ENCODE assay signal across 9 mouse cellular contexts in the genomic region with DNA sequence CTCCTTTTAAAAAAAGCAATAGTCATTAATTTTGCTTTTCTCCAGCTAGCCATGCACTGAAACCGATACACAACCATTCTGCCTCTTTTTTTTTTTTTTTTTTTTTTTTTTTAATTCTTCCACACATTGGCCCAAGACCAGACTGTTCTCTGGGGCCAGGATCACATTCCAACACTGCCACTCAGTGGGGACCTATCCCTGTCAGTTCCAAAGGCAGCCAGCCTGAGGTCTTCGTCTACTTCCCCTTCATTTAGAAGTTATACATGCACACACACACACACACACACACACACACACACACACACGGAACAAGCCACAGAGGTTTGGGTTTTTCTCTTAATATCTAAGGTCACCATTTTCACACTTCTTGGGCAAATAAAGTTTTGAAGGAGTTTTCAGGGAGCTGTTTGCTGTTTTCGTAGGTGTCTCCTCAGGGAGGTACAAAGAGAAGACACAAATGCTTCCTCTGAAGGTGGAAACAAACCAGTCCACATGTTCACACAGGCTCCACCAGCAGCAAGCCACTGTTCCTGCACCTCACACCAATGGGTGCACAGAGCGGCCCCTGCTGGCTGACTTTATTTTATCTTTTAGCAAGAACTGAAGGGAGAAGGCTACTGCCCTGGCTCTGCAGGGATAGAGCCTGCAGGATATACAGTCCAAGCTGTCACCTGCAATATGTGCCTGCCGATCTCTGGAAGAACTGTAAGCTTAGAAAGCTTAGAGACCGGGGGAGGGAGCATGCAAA.
DNase-seq lines count a peak whose midpoint lies in the region; ATAC-seq lines count a peak whose summit lies in the region.
"Had no signal": no experiment of that assay in that cellular context is flagged by ENCODE, and none has a peak within 500 bp of the region (broad histone marks: within the 10 kb centered on the region; RNA-seq: fewer than 3 reads in every experiment).

No protein-coding gene starts in this region.

- peak; percentile 90 for DNase-seq in heart, adult 11 months
- DNase-seq in embryonic facial prominence, embryonic 11.5 days (ENCODE audit: low spot score), result peak; percentile 93
- peak; percentile 19 to 60 for DNase-seq in heart, adult 9 months (ENCODE audit: low spot score in 2 of 2)
- DNase-seq in telencephalon, adult 2 months (ENCODE audit: low read depth, low spot score), result peak; percentile 45

- no peaks in the 10 kb centered on the region for H3K9me3 ChIP-seq in heart, embryonic 12.5 days (replicated peaks)
- H3K9me3 ChIP-seq in embryonic facial prominence, embryonic 11.5 days (replicated peaks; ENCODE audit: control insufficient read depth, low read length), result no peaks in the 10 kb centered on the region
- H3K9me3 ChIP-seq in kidney, embryonic 16.5 days (ENCODE audit: low read length), result no peaks in the 10 kb centered on the region
- no peaks in the 10 kb centered on the region for H3K9me3 ChIP-seq in limb, embryonic 15.5 days
- H3K9me3 ChIP-seq in neural tube, embryonic 12.5 days, result no peaks in the 10 kb centered on the region
- H3K9me3 ChIP-seq: G1E had no signal

- no peak overlapping the region for H3K4me3 ChIP-seq in heart, embryonic 12.5 days
- H3K4me3 ChIP-seq in embryonic facial prominence, embryonic 11.5 days (ENCODE audit: low read depth, low read length), result no peak overlapping the region
- no peak overlapping the region for H3K4me3 ChIP-seq in kidney, embryonic 16.5 days (ENCODE audit: low read length)
- H3K4me3 ChIP-seq in limb, embryonic 15.5 days, result no peak overlapping the region
- no peak overlapping the region for H3K4me3 ChIP-seq in neural tube, embryonic 12.5 days

- no peaks in the 10 kb centered on the region for H3K36me3 ChIP-seq in heart, embryonic 12.5 days
- no peaks in the 10 kb centered on the region for H3K36me3 ChIP-seq in embryonic facial prominence, embryonic 11.5 days (replicated peaks; ENCODE audit: control insufficient read depth, insufficient read depth, low read depth, low read length)
- no peaks in the 10 kb centered on the region for H3K36me3 ChIP-seq in kidney, embryonic 16.5 days (ENCODE audit: insufficient read depth, low read length)
- H3K36me3 ChIP-seq in limb, embryonic 15.5 days, result no peaks in the 10 kb centered on the region
- no peaks in the 10 kb centered on the region for H3K36me3 ChIP-seq in neural tube, embryonic 12.5 days
- H3K36me3 ChIP-seq: G1E had no signal

- WGBS in heart, embryonic 12.5 days, result 29% methylated on average over 7 of the region's 7 CpGs
- WGBS in embryonic facial prominence, embryonic 11.5 days, result 24% methylated on average over 7 of the region's 7 CpGs
- WGBS in kidney, embryonic 16.5 days, result 31% methylated on average over 7 of the region's 7 CpGs
- 17% methylated on average over 7 of the region's 7 CpGs for WGBS in limb, embryonic 15.5 days
- WGBS in neural tube, embryonic 12.5 days, result 39% methylated on average over 7 of the region's 7 CpGs

- H3K27ac ChIP-seq in heart, embryonic 12.5 days (ENCODE audit: poor library complexity, severe bottlenecking), result no peak overlapping the region
- H3K27ac ChIP-seq in embryonic facial prominence, embryonic 11.5 days (replicated peaks; ENCODE audit: low read depth, low read length), result no peak overlapping the region
- no peak overlapping the region for H3K27ac ChIP-seq in kidney, embryonic 16.5 days (ENCODE audit: low read length)
- no peak overlapping the region for H3K27ac ChIP-seq in limb, embryonic 15.5 days
- H3K27ac ChIP-seq in neural tube, embryonic 12.5 days, result no peak overlapping the region

- no peak overlapping the region for H3K4me2 ChIP-seq in heart, embryonic 12.5 days
- no peak overlapping the region for H3K4me2 ChIP-seq in embryonic facial prominence, embryonic 11.5 days (ENCODE audit: low read depth, low read length)
- H3K4me2 ChIP-seq in kidney, embryonic 16.5 days (replicated peaks; ENCODE audit: low read depth, low read length), result no peak overlapping the region
- no peak overlapping the region for H3K4me2 ChIP-seq in limb, embryonic 15.5 days
- no peak overlapping the region for H3K4me2 ChIP-seq in neural tube, embryonic 12.5 days (replicated peaks)

- no peak overlapping the region for H3K9ac ChIP-seq in heart, embryonic 12.5 days
- no peak overlapping the region for H3K9ac ChIP-seq in embryonic facial prominence, embryonic 11.5 days (replicated peaks; ENCODE audit: low read length)
- no peak overlapping the region for H3K9ac ChIP-seq in kidney, embryonic 16.5 days (replicated peaks; ENCODE audit: low read length)
- no peak overlapping the region for H3K9ac ChIP-seq in limb, embryonic 15.5 days
- no peak overlapping the region for H3K9ac ChIP-seq in neural tube, embryonic 12.5 days

- H3K4me1 ChIP-seq in heart, embryonic 12.5 days (replicated peaks), result peaks cover 14% of the 10 kb centered on the region
- H3K4me1 ChIP-seq in embryonic facial prominence, embryonic 11.5 days (ENCODE audit: control insufficient read depth, insufficient read depth, low read length), result no peaks in the 10 kb centered on the region; the same call in 1 of the 2 replicates
- no peaks in the 10 kb centered on the region for H3K4me1 ChIP-seq in kidney, embryonic 16.5 days (ENCODE audit: insufficient read depth, low read length)
- peaks cover 8% of the 10 kb centered on the region; the same call in 1 of the 2 replicates for H3K4me1 ChIP-seq in limb, embryonic 15.5 days
- H3K4me1 ChIP-seq in neural tube, embryonic 12.5 days, result no peaks in the 10 kb centered on the region

- H3K27me3 ChIP-seq in heart, embryonic 12.5 days (replicated peaks), result no peaks in the 10 kb centered on the region
- H3K27me3 ChIP-seq in embryonic facial prominence, embryonic 11.5 days (ENCODE audit: control insufficient read depth, insufficient read depth, low read length), result no peaks in the 10 kb centered on the region
- H3K27me3 ChIP-seq in kidney, embryonic 16.5 days (ENCODE audit: insufficient read depth, low read length), result no peaks in the 10 kb centered on the region; the same call in 1 of the 2 replicates
- H3K27me3 ChIP-seq in limb, embryonic 15.5 days, result peaks cover 13% of the 10 kb centered on the region; the same call in 1 of the 2 replicates
- H3K27me3 ChIP-seq in neural tube, embryonic 12.5 days (replicated peaks), result no peaks in the 10 kb centered on the region

- ATAC-seq in heart, embryonic 12.5 days (ENCODE audit: insufficient number of reproducible peaks, low FRiP score), result no peak
- peak; percentile 86 for ATAC-seq in embryonic facial prominence, embryonic 11.5 days (replicated peaks; ENCODE audit: insufficient number of reproducible peaks, low FRiP score, low TSS enrichment, low read depth)
- ATAC-seq in kidney, embryonic 16.5 days (ENCODE audit: low FRiP score, low TSS enrichment), result peak; percentile 77
- peak; percentile 75; the same call in 1 of the 2 replicates for ATAC-seq in limb, embryonic 15.5 days (ENCODE audit: insufficient number of reproducible peaks, low FRiP score, low TSS enrichment, low read depth)
- peak; percentile 56; the same call in 1 of the 2 replicates for ATAC-seq in neural tube, embryonic 12.5 days (ENCODE audit: low FRiP score, low read depth)

Comparison
In these comparisons a context has a peak if more than half of its experiments do, and no peak if none do; other contexts are left out.
1. DNase-seq: peak in every context shown above with its lines; median percentile 93 in embryonic facial prominence, embryonic 11.5 days; 90 in heart, adult 11 months; 45 in telencephalon, adult 2 months; 40 in heart, adult 9 months.